Comparison of ENCODE assay signal across 9 mouse cellular contexts in the genomic region with DNA sequence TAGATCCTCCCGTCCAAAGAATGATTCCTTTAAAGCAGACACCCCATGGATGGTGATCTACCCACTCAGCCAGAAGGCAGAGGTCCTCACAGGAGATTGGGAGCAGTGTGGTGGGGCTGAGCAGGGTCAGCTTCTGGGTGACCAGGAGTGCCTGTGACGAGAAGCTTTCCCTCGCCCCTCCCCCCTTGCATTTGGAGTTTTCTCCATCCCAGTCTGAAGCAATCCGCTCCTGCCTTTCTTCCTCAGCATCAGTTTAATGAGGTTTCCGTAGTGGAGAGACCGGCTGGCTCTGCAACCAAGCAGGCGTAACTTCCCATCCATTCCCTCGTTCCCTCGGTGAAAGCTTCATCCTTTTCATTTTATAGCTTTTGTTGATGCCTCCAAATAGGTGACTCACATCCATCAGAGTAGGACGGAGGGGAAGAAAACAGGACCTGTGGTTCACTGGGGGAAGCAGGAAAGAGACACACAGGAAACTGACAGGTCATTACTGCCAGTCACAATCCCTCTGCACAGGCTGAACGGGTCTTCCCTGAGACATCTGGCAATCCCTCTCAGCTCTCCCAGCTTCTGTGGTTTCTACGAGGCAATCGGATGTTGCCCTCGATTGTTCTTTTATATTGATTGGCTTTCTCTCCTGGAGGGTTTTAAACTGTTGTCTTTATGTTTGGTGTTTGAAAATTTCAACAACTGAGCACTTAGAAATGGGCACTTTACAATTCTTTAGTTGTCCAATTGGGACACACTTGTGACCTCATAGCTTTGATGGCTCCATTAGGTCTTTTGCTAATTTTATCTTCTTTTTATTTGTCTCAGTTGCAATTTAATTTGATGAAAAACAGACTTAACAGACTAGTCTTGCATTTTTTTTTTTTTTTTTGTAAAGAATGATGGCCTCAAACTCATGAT.
DNase-seq lines count a peak whose midpoint lies in the region; ATAC-seq and TF ChIP-seq lines count a peak whose summit lies in the region.
"Had no signal": no experiment of that assay in that cellular context is flagged by ENCODE, and none has a peak within 500 bp of the region (broad histone marks: within the 10 kb centered on the region; RNA-seq: fewer than 3 reads in every experiment).

No protein-coding gene starts in this region.

- no peak overlapping the region for H3K4me3 ChIP-seq in stomach, embryonic 15.5 days (replicated peaks)
- H3K4me3 ChIP-seq in stomach, postnatal 0 days (ENCODE audit: low read depth, low read length) = no peak overlapping the region
- no peak overlapping the region for H3K4me3 ChIP-seq in hindbrain, embryonic 13.5 days
- peak overlapping the region; percentile 86 for H3K4me3 ChIP-seq in megakaryocyte, embryonic 14.5 days (replicated peaks)

- H3K9me3 ChIP-seq in stomach, embryonic 15.5 days = no peaks in the 10 kb centered on the region
- no peaks in the 10 kb centered on the region for H3K9me3 ChIP-seq in stomach, postnatal 0 days (ENCODE audit: control insufficient read depth, low read length)
- H3K9me3 ChIP-seq in hindbrain, embryonic 13.5 days = no peaks in the 10 kb centered on the region
- H3K9me3 ChIP-seq in megakaryocyte, embryonic 14.5 days = no peaks in the 10 kb centered on the region

- intact Hi-C loops in gastrocnemius, postnatal 14 days (cut with DNase I; ENCODE audit: low total_unique reads) = no loop called here

- 41% methylated on average over 14 of the region's 14 CpGs for WGBS in stomach, embryonic 15.5 days
- 50% methylated on average over 14 of the region's 14 CpGs for WGBS in stomach, postnatal 0 days
- 22% methylated on average over 14 of the region's 14 CpGs for WGBS in hindbrain, embryonic 13.5 days

- no peak overlapping the region for H3K9ac ChIP-seq in stomach, embryonic 15.5 days
- no peak overlapping the region for H3K9ac ChIP-seq in stomach, postnatal 0 days (ENCODE audit: low read length)
- peak overlapping the region; percentile 19; the same call in 1 of the 2 replicates for H3K9ac ChIP-seq in hindbrain, embryonic 13.5 days
- H3K9ac ChIP-seq: lung, embryonic 14.5 days had no signal

- H3K27me3 ChIP-seq in stomach, embryonic 15.5 days (replicated peaks) = no peaks in the 10 kb centered on the region
- no peaks in the 10 kb centered on the region for H3K27me3 ChIP-seq in stomach, postnatal 0 days (ENCODE audit: control insufficient read depth, insufficient read depth, low read length)
- H3K27me3 ChIP-seq in hindbrain, embryonic 13.5 days = no peaks in the 10 kb centered on the region
- no peaks in the 10 kb centered on the region for H3K27me3 ChIP-seq in megakaryocyte, embryonic 14.5 days (replicated peaks)

- H3K27ac ChIP-seq in stomach, embryonic 15.5 days = no peak overlapping the region
- no peak overlapping the region for H3K27ac ChIP-seq in stomach, postnatal 0 days (replicated peaks)
- peak overlapping the region; percentile 58 for H3K27ac ChIP-seq in hindbrain, embryonic 13.5 days

- H3K4me2 ChIP-seq in stomach, embryonic 15.5 days = 0 out of 2 replicates have a peak overlapping the region, but pooled peaks have one; percentile 8
- H3K4me2 ChIP-seq in stomach, postnatal 0 days (replicated peaks; ENCODE audit: low read depth) = no peak overlapping the region
- peak overlapping the region; percentile 25 for H3K4me2 ChIP-seq in hindbrain, embryonic 13.5 days
- H3K4me2 ChIP-seq: lung, embryonic 14.5 days had no signal

- no peak for DNase-seq in stomach, postnatal 0 days (ENCODE audit: low spot score)
- DNase-seq in right cerebral cortex, adult 2 months (ENCODE audit: low spot score in 2 of 2) = no peak
- DNase-seq in frontal cortex, postnatal 25 days (ENCODE audit: low spot score in 2 of 2) = no peak
- DNase-seq in gastrocnemius, postnatal 14 days = no peak
- DNase-seq: kidney, postnatal 10 days; lung, embryonic 14.5 days had no signal

- H3K36me3 ChIP-seq in stomach, embryonic 15.5 days = no peaks in the 10 kb centered on the region
- no peaks in the 10 kb centered on the region for H3K36me3 ChIP-seq in stomach, postnatal 0 days (ENCODE audit: control insufficient read depth, insufficient read depth, low read length)
- no peaks in the 10 kb centered on the region for H3K36me3 ChIP-seq in hindbrain, embryonic 13.5 days
- H3K36me3 ChIP-seq in megakaryocyte, embryonic 14.5 days (replicated peaks; ENCODE audit: low read length) = no peaks in the 10 kb centered on the region

- TF ChIP-seq CTCF in stomach, postnatal 0 days (IDR thresholded peaks at IDR 0.05; ENCODE audit: low read depth) = no peak

- no peaks in the 10 kb centered on the region for H3K4me1 ChIP-seq in stomach, embryonic 15.5 days
- H3K4me1 ChIP-seq in stomach, postnatal 0 days (replicated peaks; ENCODE audit: control insufficient read depth, insufficient read depth) = no peaks in the 10 kb centered on the region
- H3K4me1 ChIP-seq in hindbrain, embryonic 13.5 days (replicated peaks) = peaks cover 14% of the 10 kb centered on the region
- H3K4me1 ChIP-seq in megakaryocyte, embryonic 14.5 days = peaks cover 95% of the 10 kb centered on the region

- ATAC-seq in stomach, embryonic 15.5 days (ENCODE audit: insufficient read depth, low FRiP score, low read depth) = no peak
- no peak for ATAC-seq in stomach, postnatal 0 days (ENCODE audit: low FRiP score, low TSS enrichment)
- peak; percentile 63 for ATAC-seq in hindbrain, embryonic 13.5 days (ENCODE audit: low FRiP score)

- no peak for TF ChIP-seq EP300 in stomach, postnatal 0 days (optimal IDR thresholded peaks at IDR 0.05)
